Mouse (Mus musculus): Measurements from ENCODE around the gene Stk11ip. TPM values are rescaled to one million over a fixed set of nuclear protein-coding genes. Genes with fewer than 3 reads are reported as not detected.

Stk11ip gene
- polyA plus RNA-seq, 1 experiment from 2014 or later = 18.6 TPM

DNA sequence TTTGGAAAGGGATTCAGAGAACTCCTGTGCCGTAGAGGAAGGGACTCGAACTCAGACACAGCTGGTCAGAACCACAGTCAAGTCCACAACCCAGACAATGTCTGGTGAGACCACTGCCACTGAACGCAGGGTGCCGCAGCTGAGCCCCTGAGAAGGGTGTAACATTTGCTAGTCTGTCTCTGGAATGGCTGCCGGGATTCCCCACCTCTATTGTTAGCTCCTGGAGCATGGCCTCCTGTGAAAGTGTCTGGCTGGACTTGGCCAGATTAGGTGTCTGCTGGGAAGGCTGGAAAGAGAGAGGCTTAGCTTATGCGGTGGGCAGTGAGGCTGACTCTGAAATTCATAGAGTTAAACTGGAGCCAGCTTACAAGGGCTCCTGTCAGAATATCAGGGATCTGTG lies 49.1 kb downstream of the Stk11ip start:
- H3K27ac ChIP-seq (ENCODE audit: low read length) = no peak overlapping the region
- no peaks in the 10 kb centered on the region for H3K4me1 ChIP-seq (ENCODE audit: control insufficient read depth, insufficient read depth, low read length)
- WGBS = 60% methylated on average over 6 of the region's 6 CpGs
- no peaks in the 10 kb centered on the region for H3K9me3 ChIP-seq (replicated peaks; ENCODE audit: control insufficient read depth, low read length)
- no peaks in the 10 kb centered on the region for H3K36me3 ChIP-seq (ENCODE audit: control insufficient read depth, insufficient read depth, low read length)
- no peak for ATAC-seq (ENCODE audit: insufficient read depth, low FRiP score)
- H3K4me2 ChIP-seq (ENCODE audit: low read depth, low read length) = no peak overlapping the region
- H3K4me3 ChIP-seq (replicated peaks; ENCODE audit: low read length) = no peak overlapping the region
- no peak overlapping the region for H3K9ac ChIP-seq (ENCODE audit: low read length)
- no peaks in the 10 kb centered on the region for H3K27me3 ChIP-seq (ENCODE audit: control insufficient read depth, insufficient read depth, low read length)

DNA sequence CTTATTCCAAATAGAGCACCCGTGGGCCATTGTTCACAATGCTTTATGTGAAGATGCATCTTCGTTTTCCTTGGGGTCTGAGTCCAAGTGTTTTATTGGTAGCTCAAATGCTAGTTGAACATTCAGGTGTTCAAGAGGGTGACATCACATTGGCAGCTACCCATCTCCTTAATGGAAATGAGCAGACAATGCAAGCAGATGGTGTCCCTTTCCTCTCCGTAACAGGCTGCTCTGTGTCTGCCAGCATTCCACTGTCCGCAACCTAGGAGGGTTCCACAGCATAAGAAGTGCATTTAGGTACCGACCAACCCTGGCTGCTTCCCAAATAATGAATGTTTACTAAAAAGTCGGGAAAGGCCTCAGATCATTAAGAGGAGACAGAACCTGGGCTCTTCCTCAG lies 51.4 kb downstream of the Stk11ip start:
- Histone ChIP-seq H3K9me3 (replicated peaks; ENCODE audit: control insufficient read depth, low read length) (no peaks in the 10 kb centered on the region), H3K4me2 (ENCODE audit: low read depth, low read length) (no peak overlapping the region), H3K4me3 (replicated peaks; ENCODE audit: low read length) (no peak overlapping the region), H3K27ac (ENCODE audit: low read length) (no peak overlapping the region), H3K27me3 (ENCODE audit: control insufficient read depth, insufficient read depth, low read length) (no peaks in the 10 kb centered on the region), H3K36me3 (ENCODE audit: control insufficient read depth, insufficient read depth, low read length) (no peaks in the 10 kb centered on the region), H3K4me1 (ENCODE audit: control insufficient read depth, insufficient read depth, low read length) (no peaks in the 10 kb centered on the region), H3K9ac (ENCODE audit: low read length) (no peak overlapping the region)
- ATAC-seq (ENCODE audit: insufficient read depth, low FRiP score) = no peak
- WGBS = 72% methylated on average over 6 of the region's 6 CpGs

DNA sequence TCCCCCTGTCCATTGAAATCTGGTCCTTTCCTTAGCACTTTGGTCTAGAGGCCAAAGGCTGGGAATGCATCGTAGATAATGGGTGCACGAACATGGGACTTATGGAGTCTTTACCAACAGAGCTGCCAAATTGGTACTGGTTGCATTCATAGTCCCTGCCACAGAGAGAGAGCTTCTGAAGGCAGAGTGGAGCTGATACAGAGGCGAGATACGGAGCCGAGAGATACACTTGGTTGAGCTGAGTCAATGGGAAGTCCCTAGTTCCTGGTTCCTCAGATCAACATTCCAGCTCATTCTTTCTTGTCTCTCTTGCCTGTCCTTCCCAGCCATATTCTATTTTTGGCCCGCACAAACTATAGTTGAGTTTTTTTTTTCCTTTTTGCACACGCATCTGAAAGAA lies 52.4 kb downstream of the Stk11ip start:
- no peaks in the 10 kb centered on the region for H3K27me3 ChIP-seq (ENCODE audit: control insufficient read depth, insufficient read depth, low read length)
- no peaks in the 10 kb centered on the region for H3K9me3 ChIP-seq (replicated peaks; ENCODE audit: control insufficient read depth, low read length)
- no peaks in the 10 kb centered on the region for H3K4me1 ChIP-seq (ENCODE audit: control insufficient read depth, insufficient read depth, low read length)
- H3K9ac ChIP-seq (ENCODE audit: low read length) = no peak overlapping the region
- no peak overlapping the region for H3K27ac ChIP-seq (ENCODE audit: low read length)
- H3K36me3 ChIP-seq (ENCODE audit: control insufficient read depth, insufficient read depth, low read length) = no peaks in the 10 kb centered on the region
- no peak overlapping the region for H3K4me2 ChIP-seq (ENCODE audit: low read depth, low read length)
- no peak for ATAC-seq (ENCODE audit: insufficient read depth, low FRiP score)
- 77% methylated on average over 7 of the region's 7 CpGs for WGBS
- H3K4me3 ChIP-seq (replicated peaks; ENCODE audit: low read length) = no peak overlapping the region

DNA sequence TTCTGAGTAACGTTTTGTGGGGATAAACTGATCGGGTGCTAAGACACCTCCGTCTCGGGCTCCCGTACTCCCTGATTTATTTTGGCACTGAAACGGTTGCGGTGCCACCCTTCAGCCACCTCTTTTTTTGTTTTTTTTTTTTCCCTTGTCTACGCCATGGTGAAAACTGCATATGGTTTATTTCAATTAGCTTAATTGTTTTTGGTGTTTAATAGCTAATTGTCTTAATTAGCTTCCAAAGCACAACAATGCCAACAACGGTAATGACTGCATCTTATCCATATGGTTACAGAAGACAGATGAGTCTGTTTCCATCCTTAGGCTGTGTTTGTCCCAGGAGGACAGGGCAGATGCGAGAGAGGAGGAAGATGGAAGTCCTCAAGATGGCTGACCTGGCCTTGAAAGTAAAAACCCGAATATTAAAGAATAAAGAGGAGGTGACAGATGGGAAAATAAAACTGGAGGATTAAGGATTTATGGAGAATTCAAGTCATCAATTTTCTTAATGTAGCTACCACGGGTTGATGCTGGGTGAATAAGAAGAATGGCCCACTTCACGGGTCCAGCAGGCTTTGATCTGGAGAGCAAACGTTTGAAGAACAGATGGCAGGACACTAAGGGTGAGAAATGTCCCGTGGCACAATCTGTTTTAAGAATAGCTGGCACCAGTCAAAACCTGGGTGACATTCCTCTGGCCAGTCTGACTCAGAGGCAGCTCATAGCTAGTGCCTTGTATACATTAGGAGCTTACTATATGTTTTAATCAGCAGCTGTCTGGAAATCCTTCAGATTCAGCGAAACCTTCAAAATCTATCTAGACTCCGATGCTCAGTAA lies 53.4 kb downstream of the Stk11ip start:
- ATAC-seq (ENCODE audit: insufficient read depth, low FRiP score) = no peak
- no peaks in the 10 kb centered on the region for H3K36me3 ChIP-seq (ENCODE audit: control insufficient read depth, insufficient read depth, low read length)
- no peak overlapping the region for H3K27ac ChIP-seq (ENCODE audit: low read length)
- H3K4me2 ChIP-seq (ENCODE audit: low read depth, low read length) = no peak overlapping the region
- H3K9ac ChIP-seq (ENCODE audit: low read length) = no peak overlapping the region
- no peaks in the 10 kb centered on the region for H3K27me3 ChIP-seq (ENCODE audit: control insufficient read depth, insufficient read depth, low read length)
- WGBS = 61% methylated on average over 17 of the region's 17 CpGs
- no peaks in the 10 kb centered on the region for H3K4me1 ChIP-seq (ENCODE audit: control insufficient read depth, insufficient read depth, low read length)
- no peak overlapping the region for H3K4me3 ChIP-seq (replicated peaks; ENCODE audit: low read length)
- H3K9me3 ChIP-seq (replicated peaks; ENCODE audit: control insufficient read depth, low read length) = no peaks in the 10 kb centered on the region

DNA sequence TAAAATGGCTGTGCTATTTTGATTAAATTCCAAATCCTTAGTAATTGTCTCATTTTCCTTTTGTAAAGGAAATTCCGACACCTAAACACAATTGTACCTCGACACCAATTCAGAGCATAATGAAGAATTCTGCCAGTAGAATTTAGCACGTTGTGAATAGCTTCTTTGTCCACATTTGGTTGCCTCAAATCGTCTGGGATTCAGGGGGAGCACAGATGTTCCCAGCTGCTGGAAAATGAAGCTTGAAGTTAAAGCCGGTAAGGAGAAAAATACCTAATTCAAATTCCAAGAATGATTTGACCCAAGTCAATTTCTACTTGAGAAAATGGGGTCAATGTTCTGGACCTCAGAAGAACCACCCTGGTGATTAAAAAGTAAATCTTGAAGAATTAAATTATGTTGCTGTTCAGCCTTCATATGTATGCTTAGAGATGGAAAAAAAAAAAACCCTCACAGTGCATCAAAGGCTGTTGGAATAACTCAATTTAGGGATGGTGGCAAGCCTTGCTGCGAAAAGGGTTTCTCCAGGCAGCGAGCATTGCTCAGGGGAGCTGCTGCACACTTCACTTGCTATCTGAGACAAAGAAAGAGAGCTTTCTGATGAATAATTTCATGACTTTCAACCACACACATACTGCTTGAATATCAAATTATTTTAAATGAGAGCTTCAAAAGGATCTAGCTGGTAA lies 60.8 kb downstream of the Stk11ip start:
- WGBS = 37% methylated on average over 7 of the region's 7 CpGs
- ATAC-seq (ENCODE audit: insufficient read depth, low FRiP score) = no peak

DNA sequence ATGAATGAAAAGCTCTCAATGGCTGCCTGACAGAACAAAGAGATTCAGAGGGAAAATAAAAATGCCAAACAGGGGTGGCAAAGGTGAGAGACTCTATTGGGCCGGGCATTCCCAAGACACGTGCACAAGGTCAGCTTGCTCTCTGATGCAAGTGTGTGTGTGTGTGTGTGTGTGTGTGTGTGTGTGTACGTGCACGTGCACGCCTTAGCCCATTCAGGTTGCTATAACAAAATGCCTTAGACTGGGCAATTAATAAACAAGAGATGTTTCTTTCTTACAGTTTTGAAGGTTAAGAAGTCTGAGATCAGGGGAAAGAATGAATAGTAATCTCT lies 61.3 kb downstream of the Stk11ip start:
- no peak for ATAC-seq (ENCODE audit: insufficient read depth, low FRiP score)
- Histone ChIP-seq H3K4me3 (replicated peaks; ENCODE audit: low read length) (no peak overlapping the region), H3K4me1 (ENCODE audit: control insufficient read depth, insufficient read depth, low read length) (no peaks in the 10 kb centered on the region; the same call in 1 of the 2 replicates), H3K27ac (ENCODE audit: low read length) (no peak overlapping the region), H3K27me3 (ENCODE audit: control insufficient read depth, insufficient read depth, low read length) (no peaks in the 10 kb centered on the region), H3K4me2 (ENCODE audit: low read depth, low read length) (no peak overlapping the region), H3K9me3 (replicated peaks; ENCODE audit: control insufficient read depth, low read length) (no peaks in the 10 kb centered on the region), H3K9ac (ENCODE audit: low read length) (no peak overlapping the region), H3K36me3 (ENCODE audit: control insufficient read depth, insufficient read depth, low read length) (no peaks in the 10 kb centered on the region)
- WGBS = 81% methylated on average over 5 of the region's 5 CpGs

More for the DNA sequence above, 60.8 kb downstream of the Stk11ip start:
- H3K4me3 ChIP-seq (replicated peaks; ENCODE audit: low read length) = no peak overlapping the region
- H3K36me3 ChIP-seq (ENCODE audit: control insufficient read depth, insufficient read depth, low read length) = no peaks in the 10 kb centered on the region
- no peaks in the 10 kb centered on the region for H3K9me3 ChIP-seq (replicated peaks; ENCODE audit: control insufficient read depth, low read length)
- H3K27me3 ChIP-seq (ENCODE audit: control insufficient read depth, insufficient read depth, low read length) = no peaks in the 10 kb centered on the region
- no peak overlapping the region for H3K9ac ChIP-seq (ENCODE audit: low read length)
- no peak overlapping the region for H3K4me2 ChIP-seq (ENCODE audit: low read depth, low read length)
- no peak overlapping the region for H3K27ac ChIP-seq (ENCODE audit: low read length)
- no peaks in the 10 kb centered on the region; the same call in 1 of the 2 replicates for H3K4me1 ChIP-seq (ENCODE audit: control insufficient read depth, insufficient read depth, low read length)

DNA sequence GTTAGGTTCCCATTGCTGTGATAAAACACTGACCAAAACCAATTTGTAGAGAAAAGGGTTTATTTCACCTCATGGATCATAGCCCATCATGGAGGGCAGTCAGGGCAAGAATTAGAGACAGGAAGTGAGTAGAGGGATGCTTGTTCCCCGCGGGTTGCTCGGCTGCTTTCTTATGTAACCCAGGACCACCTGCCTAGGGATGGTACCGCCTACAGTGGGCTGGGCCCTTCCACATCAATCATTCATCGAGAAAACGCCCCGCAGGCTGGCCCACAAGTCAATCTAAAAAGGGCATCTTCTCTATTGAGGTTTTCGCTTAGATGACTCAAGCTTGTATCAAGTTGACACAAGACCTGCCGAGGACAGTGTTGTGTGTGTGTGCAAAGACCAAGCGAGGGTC lies 61.7 kb downstream of the Stk11ip start:
- Histone ChIP-seq H3K9ac (ENCODE audit: low read length) (no peak overlapping the region), H3K4me3 (replicated peaks; ENCODE audit: low read length) (no peak overlapping the region), H3K9me3 (replicated peaks; ENCODE audit: control insufficient read depth, low read length) (no peaks in the 10 kb centered on the region), H3K27ac (ENCODE audit: low read length) (no peak overlapping the region), H3K4me1 (ENCODE audit: control insufficient read depth, insufficient read depth, low read length) (no peaks in the 10 kb centered on the region; the same call in 1 of the 2 replicates), H3K4me2 (ENCODE audit: low read depth, low read length) (no peak overlapping the region), H3K36me3 (ENCODE audit: control insufficient read depth, insufficient read depth, low read length) (no peaks in the 10 kb centered on the region), H3K27me3 (ENCODE audit: control insufficient read depth, insufficient read depth, low read length) (no peaks in the 10 kb centered on the region)
- no peak for ATAC-seq (ENCODE audit: insufficient read depth, low FRiP score)
- WGBS = 74% methylated on average over 10 of the region's 10 CpGs

DNA sequence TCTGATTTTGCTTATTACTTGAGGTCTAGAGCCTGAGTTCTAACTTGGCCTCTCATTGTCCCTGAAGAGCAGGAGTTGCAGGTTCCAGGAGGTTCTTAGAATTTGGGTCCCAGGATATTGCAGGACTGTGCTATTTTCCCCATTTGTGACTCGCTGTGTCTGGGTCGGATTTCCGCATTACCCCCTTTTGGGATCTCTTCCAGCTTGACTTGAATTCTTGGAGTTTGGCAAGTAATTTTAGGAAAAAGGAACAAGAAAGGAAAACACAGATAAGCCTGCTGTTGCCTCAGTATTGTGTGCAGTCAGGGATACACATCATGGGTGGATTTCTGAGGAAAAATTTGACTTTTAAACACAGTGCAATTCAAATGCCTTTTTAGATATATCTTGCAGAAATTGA lies 65.5 kb downstream of the Stk11ip start:
- no peak overlapping the region for H3K4me3 ChIP-seq (replicated peaks; ENCODE audit: low read length)
- H3K9me3 ChIP-seq (replicated peaks; ENCODE audit: control insufficient read depth, low read length) = no peaks in the 10 kb centered on the region
- no peaks in the 10 kb centered on the region for H3K27me3 ChIP-seq (ENCODE audit: control insufficient read depth, insufficient read depth, low read length)
- ATAC-seq (ENCODE audit: insufficient read depth, low FRiP score) = no peak
- H3K4me1 ChIP-seq (ENCODE audit: control insufficient read depth, insufficient read depth, low read length) = no peaks in the 10 kb centered on the region; the same call in 1 of the 2 replicates
- no peak overlapping the region for H3K4me2 ChIP-seq (ENCODE audit: low read depth, low read length)
- no peak overlapping the region for H3K27ac ChIP-seq (ENCODE audit: low read length)
- no peak overlapping the region for H3K9ac ChIP-seq (ENCODE audit: low read length)
- no peaks in the 10 kb centered on the region for H3K36me3 ChIP-seq (ENCODE audit: control insufficient read depth, insufficient read depth, low read length)
- 88% methylated on average over 3 of the region's 3 CpGs for WGBS

Data from stomach, embryonic 16.5 days (tissue).